Mouse (Mus musculus) neural tube, embryonic 13.5 days (tissue): ENCODE measurements around the gene Kalrn. TPM values are rescaled to one million over a fixed set of nuclear protein-coding genes. Genes with fewer than 3 reads are reported as not detected.
"Not testable (repeated sequence)": the region's sequence is repeated elsewhere in the genome, so short reads cannot be mapped to it uniquely, and the experiment has no call there.

Source experiments
- ATAC-seq: fragments of 200-750 bp; cut with Nextera tagmentation; 2 replicates; pipeline ENCODE4 v1.8.0; 2017; ENCODE audit warnings: low read depth, mild to moderate bottlenecking, moderate TSS enrichment, moderate library complexity
- H3K27ac ChIP-seq: fragments of 300-500 bp; sonication (generic); replicated peaks from 2 replicates; pipeline ENCODE4 v1.5.1; 2015; ENCODE audit warnings: moderate library complexity, mild to moderate bottlenecking, inconsistent platforms
- H3K27me3 ChIP-seq: fragments of 300-500 bp; sonication (generic); 2 replicates; pipeline ENCODE4 v1.6.1; 2015; ENCODE audit warnings: mild to moderate bottlenecking, inconsistent platforms
- H3K36me3 ChIP-seq: fragments of 300-500 bp; sonication (generic); 2 replicates; pipeline ENCODE4 v1.6.1; 2015; ENCODE audit warnings: mild to moderate bottlenecking, inconsistent platforms
- H3K4me1 ChIP-seq: fragments of 300-500 bp; sonication (generic); replicated peaks from 2 replicates; pipeline ENCODE4 v1.6.1; 2015; ENCODE audit warnings: inconsistent platforms
- H3K4me2 ChIP-seq: fragments of 300-500 bp; sonication (generic); 2 replicates; pipeline ENCODE4 v1.6.1; 2015; ENCODE audit warnings: inconsistent platforms, mild to moderate bottlenecking, moderate library complexity
- H3K4me3 ChIP-seq: fragments of 300-500 bp; sonication (generic); 2 replicates; pipeline ENCODE4 v1.5.1; 2015; ENCODE audit warnings: mild to moderate bottlenecking, inconsistent platforms
- H3K9ac ChIP-seq: fragments of 300-500 bp; sonication (generic); 2 replicates; pipeline ENCODE4 v1.6.1; 2015; ENCODE audit warnings: moderate library complexity, mild to moderate bottlenecking, inconsistent platforms
- H3K9me3 ChIP-seq: fragments of 300-500 bp; sonication (generic); 2 replicates; pipeline ENCODE4 v1.6.1; 2016; ENCODE audit warnings: inconsistent platforms
- WGBS: fragments of 180-500 bp; shearing (Covaris S2); methylation state at CpG from one replicate; pipeline ENCODE4 v1.1.7; 2015; 5-methylcytosine and 5-hydroxymethylcytosine counted together
- polyA plus RNA-seq: library from polyadenylated mRNA; unstranded; fragments of >200 nt; fragmentation: Nextera tagmentation; extraction: Ambion mirVana; gene quantifications from 2 replicates; pipeline ENCODE4 v1.2.1, GENCODE M21; 2015

Kalrn gene
- polyA plus RNA-seq, 1 experiment from 2014 or later: 23.9 TPM

GRCm38 (mm10) chr16:34082494-34083469 is 490.6 kb downstream of the Kalrn start:
- no peak for ATAC-seq
- H3K27ac ChIP-seq: no peak overlapping the region

GRCm38 (mm10) chr16:34081683-34082438 is 491.5 kb downstream of the Kalrn start:
- Histone ChIP-seq H3K9me3 (no peaks in the 10 kb centered on the region), H3K4me3 (no peak overlapping the region), H3K27ac (no peak overlapping the region), H3K4me1 (peaks cover 25% of the 10 kb centered on the region), H3K9ac (no peak overlapping the region), H3K4me2 (no peak overlapping the region), H3K27me3 (no peaks in the 10 kb centered on the region), H3K36me3 (no peaks in the 10 kb centered on the region)
- peak; percentile 36; the same call in 1 of the 2 replicates for ATAC-seq
- 53% methylated on average over 19 of the region's 19 CpGs for WGBS

More at GRCm38 (mm10) chr16:34082494-34083469, 490.6 kb downstream of the Kalrn start:
- H3K4me2 ChIP-seq: no peak overlapping the region
- H3K27me3 ChIP-seq: no peaks in the 10 kb centered on the region
- H3K4me1 ChIP-seq: peaks cover 26% of the 10 kb centered on the region
- H3K36me3 ChIP-seq: no peaks in the 10 kb centered on the region
- WGBS: 91% methylated on average over 5 of the region's 5 CpGs
- no peak overlapping the region for H3K9ac ChIP-seq
- no peak overlapping the region for H3K4me3 ChIP-seq
- no peaks in the 10 kb centered on the region for H3K9me3 ChIP-seq

GRCm38 (mm10) chr16:34081314-34081682 is 492.0 kb downstream of the Kalrn start:
- H3K4me2 ChIP-seq, H3K9ac ChIP-seq, H3K4me3 ChIP-seq, H3K27ac ChIP-seq, H3K27me3 ChIP-seq, H3K9me3 ChIP-seq, H3K36me3 ChIP-seq, ATAC-seq: not testable (repeated sequence)
- peaks cover 25% of the 10 kb centered on the region for H3K4me1 ChIP-seq

- Histone ChIP-seq H3K4me3 (no peak overlapping the region), H3K4me1 (peaks cover 25% of the 10 kb centered on the region), H3K27me3 (no peaks in the 10 kb centered on the region), H3K27ac (no peak overlapping the region), H3K4me2 (no peak overlapping the region), H3K9me3 (no peaks in the 10 kb centered on the region), H3K9ac (no peak overlapping the region), H3K36me3 (no peaks in the 10 kb centered on the region)
- 74% methylated on average over 6 of the region's 6 CpGs for WGBS
- no peak for ATAC-seq
Observed at GRCm38 (mm10) chr16:34080818-34081217, 492.5 kb downstream of the Kalrn start.

DNA sequence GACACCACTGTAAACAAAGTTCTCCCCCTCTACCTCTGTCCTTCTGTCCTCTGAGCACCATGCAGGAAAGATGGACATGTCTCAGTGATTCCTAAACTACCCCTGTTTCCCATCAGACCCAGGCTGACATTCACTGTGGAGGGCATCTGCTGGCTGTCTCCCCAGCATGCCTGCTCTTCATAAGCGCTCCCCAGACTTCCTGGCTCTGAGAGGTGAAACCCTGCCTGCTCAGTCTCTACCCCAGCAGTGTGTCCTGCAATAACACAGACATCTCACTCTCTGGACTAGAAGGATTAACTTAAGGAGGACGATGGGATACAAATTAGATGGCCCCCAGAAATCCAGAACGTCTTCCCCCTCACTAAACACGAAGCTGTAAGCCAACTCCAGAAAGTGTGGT is 493.8 kb downstream of the Kalrn start:
- Histone ChIP-seq H3K4me1 (peaks cover 24% of the 10 kb centered on the region), H3K9ac (no peak overlapping the region), H3K4me3 (no peak overlapping the region), H3K27me3 (no peaks in the 10 kb centered on the region), H3K9me3 (no peaks in the 10 kb centered on the region), H3K36me3 (no peaks in the 10 kb centered on the region), H3K4me2 (no peak overlapping the region), H3K27ac (no peak overlapping the region)
- WGBS: 88% methylated on average over 4 of the region's 4 CpGs
- ATAC-seq: no peak

DNA sequence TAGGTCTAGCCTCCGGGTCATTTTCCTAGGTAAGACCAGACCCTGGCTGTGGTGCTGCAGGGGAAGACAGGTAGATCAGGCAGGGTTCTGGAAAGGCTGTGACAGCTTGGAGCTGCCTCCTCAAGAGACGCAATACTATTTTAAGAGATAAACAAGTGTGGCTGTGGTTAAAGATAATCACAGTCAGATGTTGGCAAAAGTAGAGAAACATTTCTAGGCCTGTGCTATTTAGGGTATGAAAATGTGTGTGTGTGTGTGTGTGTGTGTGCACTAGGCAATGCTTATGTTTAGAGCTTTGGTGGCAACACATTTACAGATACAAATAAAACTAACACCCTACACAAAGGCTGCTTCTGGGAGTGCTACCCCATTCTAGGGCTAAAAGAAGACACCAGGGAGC is 494.6 kb downstream of the Kalrn start:
- Histone ChIP-seq H3K9ac (no peak overlapping the region), H3K27me3 (no peaks in the 10 kb centered on the region), H3K4me3 (no peak overlapping the region), H3K36me3 (no peaks in the 10 kb centered on the region), H3K27ac (no peak overlapping the region), H3K9me3 (no peaks in the 10 kb centered on the region), H3K4me2 (no peak overlapping the region), H3K4me1 (peaks cover 16% of the 10 kb centered on the region)
- WGBS: 82% methylated on average over 2 of the region's 2 CpGs
- no peak for ATAC-seq

DNA sequence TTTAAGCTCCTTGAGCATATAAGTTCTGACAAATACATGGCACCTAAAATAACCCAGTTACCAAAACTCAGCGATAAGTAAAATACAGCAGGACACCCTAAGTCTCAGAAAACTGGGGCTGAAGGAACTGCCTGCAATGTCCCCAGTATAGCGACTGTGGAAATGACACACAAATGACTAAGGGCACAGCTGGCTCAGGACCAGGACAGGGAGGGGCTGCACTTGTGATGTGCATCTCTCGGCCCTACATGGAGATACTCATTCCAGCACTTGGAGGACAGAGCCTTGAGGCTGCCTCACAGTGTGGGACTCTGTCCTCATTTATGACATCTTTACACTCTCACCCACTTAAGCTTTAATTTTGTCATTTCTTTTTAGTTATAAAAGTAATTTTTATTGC is 497.2 kb downstream of the Kalrn start:
- H3K4me2 ChIP-seq: no peak overlapping the region
- no peak overlapping the region for H3K4me3 ChIP-seq
- no peaks in the 10 kb centered on the region; the same call in 1 of the 2 replicates for H3K4me1 ChIP-seq
- no peaks in the 10 kb centered on the region for H3K36me3 ChIP-seq
- no peak overlapping the region for H3K9ac ChIP-seq
- H3K9me3 ChIP-seq: no peaks in the 10 kb centered on the region
- no peak for ATAC-seq
- 77% methylated on average over 3 of the region's 3 CpGs for WGBS
- H3K27me3 ChIP-seq: no peaks in the 10 kb centered on the region
- H3K27ac ChIP-seq: no peak overlapping the region

GRCm38 (mm10) chr16:34073930-34074329 is 499.4 kb downstream of the Kalrn start:
- Histone ChIP-seq H3K27me3 (no peaks in the 10 kb centered on the region), H3K27ac (no peak overlapping the region), H3K4me3 (no peak overlapping the region), H3K9me3 (no peaks in the 10 kb centered on the region), H3K36me3 (no peaks in the 10 kb centered on the region), H3K4me2 (no peak overlapping the region), H3K4me1 (no peaks in the 10 kb centered on the region), H3K9ac (no peak overlapping the region)
- no peak for ATAC-seq
- 90% methylated on average over 4 of the region's 4 CpGs for WGBS

- no peak overlapping the region for H3K9ac ChIP-seq
Observed at GRCm38 (mm10) chr16:34072136-34072535, 501.2 kb downstream of the Kalrn start.

DNA sequence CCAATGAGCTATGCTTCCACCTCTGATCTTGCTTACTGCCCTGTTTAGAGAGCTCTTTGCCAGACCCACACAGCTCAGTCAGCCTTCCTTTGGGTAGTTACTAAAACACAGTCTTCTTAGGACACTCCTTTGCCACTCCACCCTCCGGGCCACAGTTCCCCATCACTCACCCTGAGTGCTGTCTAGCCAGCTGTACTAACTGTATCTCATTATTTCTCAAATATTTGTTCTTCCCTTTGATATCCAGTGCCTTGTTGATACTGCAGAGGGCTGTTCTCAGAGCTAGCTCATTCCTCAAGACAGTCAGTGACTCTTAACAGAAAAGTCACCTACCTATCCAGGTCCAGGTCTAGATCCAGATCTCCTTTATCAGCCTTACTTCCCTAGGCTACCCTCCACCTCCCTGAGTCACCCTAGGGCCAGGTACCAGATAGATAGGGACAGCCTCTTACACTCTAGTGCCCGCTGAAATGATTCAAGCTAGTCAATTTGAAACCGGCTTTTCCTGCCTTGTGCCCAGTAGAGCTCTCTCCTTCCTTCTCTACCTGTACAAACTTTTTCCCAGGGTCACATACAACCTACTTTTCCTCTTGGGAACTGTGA is 502.0 kb downstream of the Kalrn start:
- H3K4me1 ChIP-seq: no peaks in the 10 kb centered on the region
- H3K27me3 ChIP-seq: no peaks in the 10 kb centered on the region
- ATAC-seq: no peak
- no peak overlapping the region for H3K9ac ChIP-seq
- 91% methylated on average over 3 of the region's 3 CpGs for WGBS
- no peak overlapping the region for H3K27ac ChIP-seq
- H3K9me3 ChIP-seq: no peaks in the 10 kb centered on the region
- H3K36me3 ChIP-seq: no peaks in the 10 kb centered on the region
- no peak overlapping the region for H3K4me2 ChIP-seq
- no peak overlapping the region for H3K4me3 ChIP-seq

More at GRCm38 (mm10) chr16:34072136-34072535, 501.2 kb downstream of the Kalrn start:
- Histone ChIP-seq H3K4me3 (no peak overlapping the region), H3K4me1 (no peaks in the 10 kb centered on the region), H3K36me3 (no peaks in the 10 kb centered on the region), H3K27ac (no peak overlapping the region), H3K9me3 (no peaks in the 10 kb centered on the region), H3K4me2 (no peak overlapping the region), H3K27me3 (no peaks in the 10 kb centered on the region)
- ATAC-seq: no peak
- 75% methylated on average over 3 of the region's 3 CpGs for WGBS

- no peak overlapping the region for H3K27ac ChIP-seq
- no peak for ATAC-seq
- H3K9me3 ChIP-seq: no peaks in the 10 kb centered on the region
- no peak overlapping the region for H3K4me3 ChIP-seq
- no peaks in the 10 kb centered on the region for H3K4me1 ChIP-seq
- no peak overlapping the region for H3K9ac ChIP-seq
- 86% methylated on average over 3 of the region's 3 CpGs for WGBS
- H3K27me3 ChIP-seq: no peaks in the 10 kb centered on the region
- no peaks in the 10 kb centered on the region for H3K36me3 ChIP-seq
- no peak overlapping the region for H3K4me2 ChIP-seq
Observed at GRCm38 (mm10) chr16:34069481-34069880, 503.9 kb downstream of the Kalrn start.

- Histone ChIP-seq H3K4me2 (no peak overlapping the region), H3K27ac (no peak overlapping the region), H3K27me3 (no peaks in the 10 kb centered on the region), H3K4me3 (no peak overlapping the region), H3K4me1 (no peaks in the 10 kb centered on the region), H3K36me3 (no peaks in the 10 kb centered on the region), H3K9me3 (no peaks in the 10 kb centered on the region), H3K9ac (no peak overlapping the region)
- no peak for ATAC-seq
Observed at GRCm38 (mm10) chr16:34066922-34067321, 506.4 kb downstream of the Kalrn start.
